Mouse (Mus musculus) limb, embryonic 14.5 days (tissue): Measurements from ENCODE around the gene Zfp931. TPM values are rescaled to one million over a fixed set of nuclear protein-coding genes. Genes with fewer than 3 reads are reported as not detected.
A peak's percentile ranks its signal among the peaks of the same experiment; 100 is the strongest.
"Not testable (repeated sequence)": the region's sequence is repeated elsewhere in the genome, so short reads cannot be mapped to it uniquely, and the experiment has no call there.

Experiments used
- ATAC-seq: fragments of 200-750 bp; cut with Nextera tagmentation; 2 replicates; pipeline ENCODE4 v1.8.0; 2017; ENCODE audit warnings: low read depth, moderate number of reproducible peaks, moderate TSS enrichment; ENCODE audit not compliant: low FRiP score
- DNase-seq: peaks from one replicate; pipeline ENCODE4 v3.0.0-alpha.2; 2015; ENCODE audit warnings: low spot score
- H3K27ac ChIP-seq: fragments of 300-500 bp; sonication (generic); replicated peaks from 2 replicates; pipeline ENCODE4 v1.5.1; 2014; ENCODE audit warnings: low read depth, mild to moderate bottlenecking, low read length, moderate library complexity, mixed read lengths
- H3K27me3 ChIP-seq: fragments of 300-500 bp; sonication (generic); 2 replicates; pipeline ENCODE4 v1.6.1; 2014; ENCODE audit warnings: low read length, mixed read lengths; ENCODE audit not compliant: control insufficient read depth, insufficient read depth
- H3K36me3 ChIP-seq: fragments of 300-500 bp; sonication (generic); 2 replicates; pipeline ENCODE4 v1.6.1; 2014; ENCODE audit warnings: mild to moderate bottlenecking, low read length, moderate library complexity, mixed read lengths; ENCODE audit not compliant: control insufficient read depth, insufficient read depth
- H3K4me1 ChIP-seq: fragments of 300-500 bp; sonication (generic); 2 replicates; pipeline ENCODE4 v1.6.1; 2014; ENCODE audit warnings: antibody characterized with exemption, low read length, mixed read lengths; ENCODE audit not compliant: control insufficient read depth, insufficient read depth
- H3K4me2 ChIP-seq: fragments of 300-500 bp; sonication (generic); replicated peaks from 2 replicates; pipeline ENCODE4 v1.6.1; 2014; ENCODE audit warnings: low read depth, mild to moderate bottlenecking, low read length, moderate library complexity; ENCODE audit not compliant: severe bottlenecking
- H3K4me3 ChIP-seq: fragments of 300-500 bp; sonication (generic); replicated peaks from 2 replicates; pipeline ENCODE4 v1.5.1; 2014; ENCODE audit warnings: low read length
- H3K9ac ChIP-seq: fragments of 300-500 bp; sonication (generic); 2 replicates; pipeline ENCODE4 v1.6.1; 2014; ENCODE audit warnings: mild to moderate bottlenecking, low read depth, low read length, moderate library complexity; ENCODE audit not compliant: severe bottlenecking
- H3K9me3 ChIP-seq: fragments of 300-500 bp; sonication (generic); 2 replicates; pipeline ENCODE4 v1.6.1; 2016; ENCODE audit warnings: low read length; ENCODE audit not compliant: control insufficient read depth
- POLR2A ChIP-seq: fragments of 200-500 bp; IDR thresholded peaks from 2 replicates; pipeline ENCODE4 v1.8.0; 2012; ENCODE audit warnings: inconsistent platforms, mild to moderate bottlenecking, moderate library complexity, borderline replicate concordance; ENCODE audit not compliant: insufficient read depth, insufficient read length; ENCODE audit errors: extremely low read depth
- WGBS: fragments of 180-500 bp; shearing (Covaris S2); extraction: QIAGEN DNeasy Blood & Tissue Kit; methylation state at CpG from one replicate; pipeline ENCODE4 v1.1.7; 2014; 5-methylcytosine and 5-hydroxymethylcytosine counted together
- polyA plus RNA-seq, 2 experiments: library from polyadenylated mRNA; depleted of rRNA in 1 of 2; stranded (reverse) in 1 of 2; unstranded in 1 of 2; fragments of >200 nt; fragmentation: Nextera tagmentation in 1 of 2; extraction: Ambion mirVana in 1 of 2; gene quantifications; 2 replicates each; pipeline versions ENCODE4 v1.2.1 to v1.2.3; 2012 to 2014

Zfp931 gene
- polyA plus RNA-seq, 2 experiments, result 9.6 to 16.2 TPM

DNA sequence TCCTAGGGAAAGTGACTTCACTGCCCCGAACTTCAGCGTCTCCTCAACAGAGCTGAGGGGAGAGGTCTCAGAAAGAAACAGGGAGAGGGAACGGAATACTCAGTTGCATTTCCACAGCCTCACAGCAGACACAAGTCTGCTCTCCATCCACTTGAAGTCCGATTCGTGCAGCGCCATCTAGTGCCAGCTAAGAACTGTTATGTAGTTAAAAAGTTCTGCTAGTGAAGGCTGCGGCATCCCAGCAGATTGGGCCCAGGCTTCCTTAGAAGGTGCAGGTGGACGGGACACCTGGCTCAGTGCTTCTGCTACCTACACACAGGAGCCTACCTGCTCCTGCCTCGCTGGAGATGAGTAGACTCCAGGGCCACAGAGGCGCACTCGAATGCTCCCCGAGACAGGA is 39.7 kb upstream of the Zfp931 start:
- H3K9me3 ChIP-seq, result no peaks in the 10 kb centered on the region
- H3K4me2 ChIP-seq, result no peak overlapping the region
- no peak overlapping the region for H3K27ac ChIP-seq
- ATAC-seq (no peak), DNase-seq (peak; percentile 19)
- no peak for TF ChIP-seq POLR2A
- H3K9ac ChIP-seq, result no peak overlapping the region
- H3K4me3 ChIP-seq, result no peak overlapping the region
- 0 out of 2 replicates have a peak, but pooled peaks cover 13% of the 10 kb centered on the region for H3K4me1 ChIP-seq
- peaks cover 10% of the 10 kb centered on the region; the same call in 1 of the 2 replicates for H3K27me3 ChIP-seq
- no peaks in the 10 kb centered on the region for H3K36me3 ChIP-seq
- 23% methylated on average over 12 of the region's 12 CpGs for WGBS

- no peak overlapping the region for H3K9ac ChIP-seq
- H3K27me3 ChIP-seq, result no peaks in the 10 kb centered on the region
- H3K4me2 ChIP-seq, result no peak overlapping the region
- no peaks in the 10 kb centered on the region for H3K36me3 ChIP-seq
- ATAC-seq (0 out of 2 replicates have a peak, but pooled peaks have one; percentile 39), DNase-seq (no peak)
- WGBS, result 13% methylated on average over 7 of the region's 7 CpGs
- no peak overlapping the region for H3K27ac ChIP-seq
- no peaks in the 10 kb centered on the region for H3K4me1 ChIP-seq
- no peak overlapping the region for H3K4me3 ChIP-seq
- no peaks in the 10 kb centered on the region for H3K9me3 ChIP-seq
- no peak for TF ChIP-seq POLR2A
Observed at GRCm38 (mm10) chr2:178101957-178102356, 23.7 kb upstream of the Zfp931 start.

GRCm38 (mm10) chr2:178098021-178098420 is 19.7 kb upstream of the Zfp931 start:
- Histone ChIP-seq H3K36me3 (no peaks in the 10 kb centered on the region), H3K4me2 (no peak overlapping the region), H3K9me3 (no peaks in the 10 kb centered on the region), H3K4me3 (no peak overlapping the region), H3K9ac (no peak overlapping the region), H3K27ac (no peak overlapping the region), H3K27me3 (no peaks in the 10 kb centered on the region), H3K4me1 (no peaks in the 10 kb centered on the region)
- DNase-seq (peak; percentile 33), ATAC-seq (no peak)
- WGBS, result 1% methylated on average over 2 of the region's 2 CpGs
- no peak for TF ChIP-seq POLR2A

- no peak for DNase-seq
- Histone ChIP-seq H3K27ac (no peak overlapping the region), H3K4me3 (no peak overlapping the region), H3K36me3 (no peaks in the 10 kb centered on the region), H3K27me3 (no peaks in the 10 kb centered on the region), H3K4me1 (no peaks in the 10 kb centered on the region), H3K9ac (no peak overlapping the region), H3K9me3 (no peaks in the 10 kb centered on the region), H3K4me2 (no peak overlapping the region)
- no peak for TF ChIP-seq POLR2A
- no peak for ATAC-seq
Observed at GRCm38 (mm10) chr2:178089586-178089985, 11.3 kb upstream of the Zfp931 start.

DNA sequence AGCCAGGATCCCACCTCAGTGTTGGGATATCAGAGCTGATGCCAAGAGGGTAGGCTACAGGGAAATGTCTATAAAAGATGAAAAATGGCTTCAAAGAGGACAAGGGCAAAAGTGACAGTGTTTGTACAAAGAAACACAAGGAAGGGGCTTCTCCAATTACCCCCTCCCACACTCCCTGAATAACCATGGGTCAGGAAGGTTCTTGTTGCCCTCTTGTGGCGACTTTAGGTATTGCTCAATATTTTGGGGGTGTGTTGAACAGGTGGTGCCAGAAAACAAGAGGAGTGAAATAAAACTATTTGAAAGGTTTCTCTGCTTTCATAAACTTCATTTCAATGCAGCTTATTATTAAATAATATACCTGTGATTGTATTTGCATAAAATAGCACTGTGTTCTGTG is 20.1 kb downstream of the Zfp931 start:
- no peak for TF ChIP-seq POLR2A
- H3K4me1 ChIP-seq, result no peaks in the 10 kb centered on the region
- DNase-seq (peak; percentile 60), ATAC-seq (no peak)
- no peaks in the 10 kb centered on the region for H3K27me3 ChIP-seq
- H3K27ac ChIP-seq, result no peak overlapping the region
- H3K9me3 ChIP-seq, result no peaks in the 10 kb centered on the region
- no peak overlapping the region for H3K4me3 ChIP-seq
- WGBS, result 0% methylated on average over 1 of the region's 1 CpGs
- no peak overlapping the region for H3K4me2 ChIP-seq
- H3K9ac ChIP-seq, result no peak overlapping the region
- peaks cover 7% of the 10 kb centered on the region for H3K36me3 ChIP-seq

DNA sequence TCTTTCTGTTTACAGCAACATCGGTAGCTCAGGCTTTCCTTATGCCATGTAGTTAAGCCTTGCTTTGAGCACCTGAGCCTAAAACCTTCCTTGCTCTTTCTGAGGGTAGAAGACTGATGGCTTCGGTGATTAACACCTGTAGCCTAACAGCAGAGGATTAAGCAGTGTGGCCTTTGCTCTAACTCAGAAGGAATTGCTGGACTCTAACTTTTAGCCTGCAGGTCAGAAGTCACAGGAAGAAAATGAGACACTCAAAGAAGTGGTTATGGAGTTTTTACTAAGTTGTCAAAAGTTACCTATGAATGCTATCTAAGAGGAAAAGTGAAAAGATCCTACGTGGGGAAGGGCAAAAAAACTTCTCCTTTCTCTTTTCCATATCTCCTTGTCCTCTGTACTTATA is 50.7 kb downstream of the Zfp931 start:
- not testable (repeated sequence) for DNase-seq, ATAC-seq, H3K27ac ChIP-seq, H3K9ac ChIP-seq, H3K4me2 ChIP-seq, H3K4me1 ChIP-seq, H3K36me3 ChIP-seq, H3K9me3 ChIP-seq, H3K4me3 ChIP-seq, H3K27me3 ChIP-seq
- 80% methylated on average over 2 of the region's 3 CpGs for WGBS

DNA sequence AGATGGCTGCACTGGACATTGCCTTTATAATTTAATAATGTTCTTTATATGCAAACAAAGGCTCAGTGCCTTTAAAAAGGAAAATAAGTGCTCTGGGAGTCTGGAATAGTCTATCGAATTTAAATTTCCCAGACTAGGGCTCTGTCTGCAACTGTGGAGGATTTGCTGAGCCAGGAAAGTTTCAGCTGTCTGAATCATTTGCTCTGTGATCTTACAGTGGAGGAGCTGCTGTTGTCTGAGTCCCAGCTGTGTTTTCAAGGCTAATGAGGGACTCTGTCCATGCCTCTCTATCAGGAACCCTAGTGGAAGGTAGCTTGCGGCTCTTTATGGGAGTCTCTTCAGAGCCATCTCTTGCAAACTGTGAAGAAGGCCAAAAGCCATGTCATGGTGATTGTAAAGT is 54.4 kb downstream of the Zfp931 start:
- Histone ChIP-seq H3K4me3 (peak overlapping the region; percentile 48), H3K9ac (peak overlapping the region; percentile 56; the same call in 1 of the 2 replicates), H3K4me2 (peak overlapping the region; percentile 48)
- DNase-seq, result peak; percentile 2
- not testable (repeated sequence) for H3K4me1 ChIP-seq, H3K27ac ChIP-seq, ATAC-seq, H3K27me3 ChIP-seq, H3K36me3 ChIP-seq, H3K9me3 ChIP-seq
- 21% methylated on average over 2 of the region's 2 CpGs for WGBS

DNA sequence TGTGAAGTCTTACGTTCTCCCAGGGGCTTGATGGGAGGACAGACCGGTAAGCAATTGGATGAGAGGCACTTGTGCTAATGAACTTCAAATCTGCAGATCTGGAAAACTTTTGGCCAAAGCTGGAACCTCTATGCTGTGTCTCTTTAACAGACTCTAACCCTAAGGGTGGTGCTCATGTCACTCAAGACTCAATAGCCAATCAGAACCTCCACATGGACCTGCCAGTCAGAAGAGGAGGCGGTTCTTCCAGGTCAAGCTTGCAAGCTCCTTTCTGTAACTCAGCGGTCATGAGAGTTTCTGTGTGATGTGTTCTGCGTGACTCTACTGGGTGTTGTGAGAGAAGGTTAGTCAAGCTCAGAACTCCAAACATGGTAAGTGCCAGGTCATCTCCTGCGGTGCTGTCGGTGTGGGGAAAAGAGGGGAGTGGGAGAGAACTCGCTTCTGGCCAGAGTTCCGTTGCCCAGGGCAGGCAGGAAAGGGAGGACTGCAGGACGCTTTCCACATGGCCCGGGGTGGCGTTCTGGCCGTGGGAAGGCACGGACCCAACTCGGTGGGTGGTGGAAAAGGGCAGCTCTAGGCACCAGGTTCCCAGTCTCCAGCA is 55.2 kb downstream of the Zfp931 start, which contains the start of gene Zfp971:
Gene Zfp971, plus strand, starts transcription at position 274 of the 601 bp plus-strand sequence.
- not testable (repeated sequence) for H3K27me3 ChIP-seq, DNase-seq, H3K4me1 ChIP-seq, H3K27ac ChIP-seq, ATAC-seq, H3K36me3 ChIP-seq, H3K9me3 ChIP-seq
- WGBS, result 2% methylated on average over 13 of the region's 15 CpGs
- Histone ChIP-seq H3K9ac (peak within 1 kb of the TSS; percentile 56), H3K4me3 (peak within 1 kb of the TSS; percentile 48), H3K4me2 (peak within 1 kb of the TSS; percentile 48)
